Mouse (Mus musculus) midbrain, embryonic 11.5 days (tissue): Measurements from ENCODE around the gene Htatip2. TPM values are rescaled to one million over a fixed set of nuclear protein-coding genes. Genes with fewer than 3 reads are reported as not detected.

ENCODE experiments used
- ATAC-seq: fragments of 200-750 bp; cut with Nextera tagmentation; 2 replicates; pipeline ENCODE4 v1.8.0; 2017; ENCODE audit warnings: moderate TSS enrichment, moderate library complexity; ENCODE audit not compliant: low FRiP score
- DNase-seq: peaks from one replicate; pipeline ENCODE4 v3.0.0; 2015; ENCODE audit warnings: low spot score; ENCODE audit errors: missing footprints
- H3K27ac ChIP-seq: fragments of 300-500 bp; sonication (generic); 2 replicates; pipeline ENCODE4 v1.5.1; 2014; ENCODE audit warnings: low read depth, low read length
- H3K27me3 ChIP-seq: fragments of 300-500 bp; sonication (generic); 2 replicates; pipeline ENCODE4 v1.6.1; 2014; ENCODE audit warnings: mild to moderate bottlenecking, low read length, moderate library complexity, mixed read lengths; ENCODE audit not compliant: control insufficient read depth, insufficient read depth
- H3K36me3 ChIP-seq: fragments of 300-500 bp; sonication (generic); 2 replicates; pipeline ENCODE4 v1.6.1; 2014; ENCODE audit warnings: mild to moderate bottlenecking, low read length, moderate library complexity, mixed read lengths; ENCODE audit not compliant: control insufficient read depth, insufficient read depth
- H3K4me1 ChIP-seq: fragments of 300-500 bp; sonication (generic); 2 replicates; pipeline ENCODE4 v1.6.1; 2014; ENCODE audit warnings: low read length; ENCODE audit not compliant: control insufficient read depth, insufficient read depth
- H3K4me2 ChIP-seq: fragments of 300-500 bp; sonication (generic); 2 replicates; pipeline ENCODE4 v1.6.1; 2014; ENCODE audit warnings: mild to moderate bottlenecking, moderate library complexity
- H3K4me3 ChIP-seq: fragments of 300-500 bp; sonication (generic); 2 replicates; pipeline ENCODE4 v1.5.1; 2014; ENCODE audit warnings: low read depth, low read length
- H3K9ac ChIP-seq: fragments of 300-500 bp; sonication (generic); 2 replicates; pipeline ENCODE4 v1.6.1; 2014; ENCODE audit warnings: low read length
- H3K9me3 ChIP-seq: fragments of 300-500 bp; sonication (generic); 2 replicates; pipeline ENCODE4 v1.6.1; 2016; ENCODE audit warnings: low read length; ENCODE audit not compliant: control insufficient read depth
- WGBS: fragments of 180-500 bp; shearing (Covaris S2); extraction: QIAGEN DNeasy Blood & Tissue Kit; methylation state at CpG from one replicate; pipeline ENCODE4 v1.1.7; 2014; 5-methylcytosine and 5-hydroxymethylcytosine counted together
- polyA plus RNA-seq: library from polyadenylated mRNA; unstranded; fragments of >200 nt; fragmentation: Nextera tagmentation; extraction: Ambion mirVana; gene quantifications from 2 replicates; pipeline ENCODE4 v1.2.1, GENCODE M21; 2014

Gene Htatip2
- polyA plus RNA-seq, 1 experiment from 2014 or later, result 11.1 TPM

DNA sequence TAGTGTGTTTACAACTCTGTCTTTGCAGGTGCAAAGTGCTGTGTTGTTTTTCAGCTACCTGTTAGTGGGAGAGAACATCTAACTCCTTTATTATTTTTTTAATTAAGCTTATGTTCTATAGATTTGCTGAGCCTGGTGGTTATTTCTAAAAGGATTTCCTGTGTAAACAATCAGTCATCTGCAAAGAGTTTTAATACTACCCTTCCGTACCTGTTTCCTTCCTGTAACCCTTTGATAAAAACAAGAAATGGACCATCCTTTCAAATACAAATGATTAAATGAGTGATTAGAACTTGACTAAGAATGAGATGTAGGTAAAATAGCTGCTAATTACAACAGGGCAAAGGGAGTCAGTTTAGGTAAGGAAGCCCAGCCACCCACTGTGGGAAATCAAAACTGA, 62.5 kb downstream of the Htatip2 start:
- H3K9me3 ChIP-seq, result no peaks in the 10 kb centered on the region
- no peak overlapping the region for H3K4me2 ChIP-seq
- DNase-seq (no peak), ATAC-seq (no peak)
- no peak overlapping the region for H3K9ac ChIP-seq
- no peak overlapping the region for H3K27ac ChIP-seq
- no peaks in the 10 kb centered on the region for H3K27me3 ChIP-seq
- no peaks in the 10 kb centered on the region; the same call in 1 of the 2 replicates for H3K36me3 ChIP-seq
- H3K4me1 ChIP-seq, result 0 out of 2 replicates have a peak, but pooled peaks cover 10% of the 10 kb centered on the region
- WGBS, result 93% methylated on average over 1 of the region's 1 CpGs
- no peak overlapping the region for H3K4me3 ChIP-seq

DNA sequence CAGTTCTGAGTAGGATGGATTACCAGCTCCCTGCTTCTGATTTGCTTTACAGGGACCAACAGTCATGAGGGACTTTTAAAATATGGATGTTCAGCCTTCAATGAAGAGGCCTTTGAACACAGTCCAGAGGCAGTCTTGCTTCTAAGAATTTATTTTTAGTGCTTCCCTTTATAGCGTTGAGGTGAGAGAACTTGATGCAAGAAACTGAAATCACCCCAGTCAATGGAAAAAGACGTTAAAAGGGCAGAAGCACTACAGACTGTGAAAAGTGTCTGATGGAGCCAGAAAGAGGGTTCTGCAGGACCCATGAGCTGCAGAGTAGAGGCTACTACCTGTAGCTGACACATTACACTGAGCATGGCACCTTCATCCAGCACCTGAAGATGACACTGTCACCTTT, 63.1 kb downstream of the Htatip2 start:
- H3K27ac ChIP-seq, result no peak overlapping the region
- H3K4me1 ChIP-seq, result 0 out of 2 replicates have a peak, but pooled peaks cover 10% of the 10 kb centered on the region
- no peaks in the 10 kb centered on the region for H3K27me3 ChIP-seq
- no peak overlapping the region for H3K9ac ChIP-seq
- no peak for DNase-seq
- H3K4me3 ChIP-seq, result no peak overlapping the region
- H3K9me3 ChIP-seq, result no peaks in the 10 kb centered on the region
- 83% methylated on average over 2 of the region's 2 CpGs for WGBS
- no peak overlapping the region for H3K4me2 ChIP-seq
- peaks cover 5% of the 10 kb centered on the region; the same call in 1 of the 2 replicates for H3K36me3 ChIP-seq
- ATAC-seq, result no peak

Other genes with a start within 250 kb of the Htatip2 start
- gene Dbx1, start 122.3 kb upstream of the Htatip2 start, polyA plus RNA-seq, result 168 and 182 TPM in 2 replicates
- 82.0 and 93.2 TPM in 2 replicates for gene Prmt3, start 19.2 kb downstream of the Htatip2 start, polyA plus RNA-seq
- gene Slc6a5, start 151.0 kb downstream of the Htatip2 start, polyA plus RNA-seq, result 0.07 TPM in 1 of 2 replicates, not detected in the other
- 2.2 and 2.4 TPM in 2 replicates for gene Nell1, start 215.7 kb downstream of the Htatip2 start, polyA plus RNA-seq